Mouse (Mus musculus): ENCODE results near the gene Pik3r3.
A peak's percentile ranks its signal among the peaks of the same experiment; 100 is the strongest.

Gene Pik3r3

GRCm38 (mm10) chr4:116220071-116220650 is 1.3 kb upstream of the Pik3r3 start:
- DNase-seq (ENCODE audit: low spot score), result no peak

DNA sequence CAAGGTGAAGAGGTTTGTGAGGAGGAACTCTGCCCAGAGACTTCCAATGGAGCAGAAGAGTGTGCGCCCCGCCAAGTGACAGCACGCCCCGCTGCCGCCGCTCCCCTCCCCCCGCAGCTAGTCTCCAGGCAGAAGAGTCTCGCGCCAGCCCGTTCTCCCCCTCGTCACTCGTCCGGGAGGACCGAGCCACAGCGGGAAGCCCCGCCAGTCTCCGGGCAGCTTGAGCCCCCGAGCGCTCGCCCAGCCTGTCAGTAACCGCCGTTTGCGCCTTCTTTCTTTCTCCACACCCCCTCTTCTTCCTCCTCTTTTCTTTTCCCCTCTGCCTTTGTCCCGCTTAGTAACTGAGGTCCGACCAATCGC is 658 bp upstream of the Pik3r3 start:
- no peak for DNase-seq (ENCODE audit: low spot score)

DNA sequence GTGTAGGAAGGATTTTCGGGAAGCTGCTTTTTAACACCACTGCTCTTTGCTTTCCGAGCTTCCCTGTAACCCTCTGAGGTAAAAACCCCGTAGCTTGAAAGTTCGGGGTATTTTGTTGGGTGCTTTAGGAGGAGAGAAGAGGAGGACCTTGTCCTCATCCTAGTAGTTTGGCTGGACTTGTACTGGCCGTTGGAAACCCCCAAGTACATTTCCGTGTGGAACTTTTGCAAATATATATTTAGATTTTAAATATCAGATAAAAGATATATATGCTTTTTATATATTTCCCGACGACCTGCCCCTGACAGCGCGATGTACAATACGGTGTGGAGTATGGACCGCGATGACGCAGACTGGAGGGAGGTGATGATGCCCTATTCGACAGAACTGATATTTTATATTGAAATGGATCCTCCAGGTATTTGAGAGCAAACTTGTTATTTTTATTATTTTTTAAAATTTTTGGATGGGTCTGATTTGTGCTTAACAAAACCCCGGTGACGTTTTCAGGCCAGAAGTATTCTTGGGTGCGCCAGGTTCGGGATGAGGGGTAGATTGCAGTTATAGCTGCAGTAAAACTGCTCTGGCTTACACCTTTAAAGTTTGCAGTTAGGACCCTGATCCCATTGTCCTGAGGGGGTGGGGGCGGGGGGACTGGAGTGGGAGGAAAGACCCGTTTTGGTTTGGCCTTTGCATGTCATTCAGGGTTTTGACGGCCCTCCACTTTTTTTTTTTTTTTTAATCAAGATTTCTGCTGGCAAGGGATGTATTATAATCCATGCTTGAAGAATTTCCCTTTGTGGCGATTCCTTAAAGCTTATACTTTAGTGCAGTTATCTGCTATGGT is 801 bp downstream of the Pik3r3 start:
- no peak for DNase-seq (ENCODE audit: low spot score)

DNA sequence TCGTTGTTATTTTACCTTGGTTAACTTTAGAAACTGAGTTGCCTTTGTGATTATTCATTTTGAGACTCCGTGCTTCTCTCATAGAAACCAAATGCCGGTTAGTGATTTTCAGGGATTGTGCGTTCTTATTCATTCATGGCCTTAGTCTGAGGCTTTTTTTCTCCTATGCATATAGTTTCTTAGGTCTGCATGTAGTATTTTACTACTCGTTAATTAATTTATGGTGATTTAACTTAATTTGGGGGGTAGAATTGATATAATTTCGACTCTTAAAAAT is 1.4 kb downstream of the Pik3r3 start:
- no peak for DNase-seq (ENCODE audit: low spot score)

DNA sequence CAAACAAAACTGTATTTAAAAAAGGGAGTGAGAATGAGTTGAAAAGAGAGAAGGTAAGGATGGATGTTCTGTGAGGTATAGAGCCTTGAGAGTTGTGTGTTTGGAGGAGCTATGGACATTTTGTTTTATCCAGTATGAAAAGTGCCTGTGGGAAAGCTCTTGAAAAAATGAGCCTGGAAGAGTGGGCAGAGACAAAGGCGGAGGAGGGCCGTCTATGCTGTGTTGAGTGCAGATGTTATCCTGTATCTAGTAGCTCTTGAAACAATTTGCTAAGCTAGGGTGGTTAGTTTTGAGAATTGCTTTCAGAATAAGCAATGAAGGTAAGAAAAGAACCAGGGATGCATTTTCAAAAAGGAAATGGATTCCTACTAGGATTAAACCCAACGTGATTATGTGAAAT is 22.0 kb downstream of the Pik3r3 start:
- DNase-seq (ENCODE audit: low spot score), result no peak

DNA sequence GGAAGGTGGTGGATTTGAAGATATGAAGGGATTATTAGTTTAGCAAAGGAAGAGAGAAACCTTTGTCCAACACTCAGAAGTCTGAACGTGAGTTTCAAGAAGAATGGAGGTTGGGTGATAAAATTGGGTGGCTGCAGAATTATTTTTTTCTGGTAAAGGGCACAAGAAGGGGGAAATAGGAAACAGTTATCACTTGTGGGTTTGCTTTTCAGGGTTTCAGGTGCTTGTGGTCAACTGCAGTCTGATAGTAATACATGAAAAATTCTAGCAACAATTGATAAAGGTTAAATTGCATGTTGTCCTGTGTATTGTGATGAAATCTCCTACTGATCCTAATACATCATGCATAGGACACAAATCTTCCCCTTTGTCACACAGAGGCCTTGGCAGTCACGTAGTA is 22.8 kb downstream of the Pik3r3 start:
- DNase-seq (ENCODE audit: low spot score), result no peak

DNA sequence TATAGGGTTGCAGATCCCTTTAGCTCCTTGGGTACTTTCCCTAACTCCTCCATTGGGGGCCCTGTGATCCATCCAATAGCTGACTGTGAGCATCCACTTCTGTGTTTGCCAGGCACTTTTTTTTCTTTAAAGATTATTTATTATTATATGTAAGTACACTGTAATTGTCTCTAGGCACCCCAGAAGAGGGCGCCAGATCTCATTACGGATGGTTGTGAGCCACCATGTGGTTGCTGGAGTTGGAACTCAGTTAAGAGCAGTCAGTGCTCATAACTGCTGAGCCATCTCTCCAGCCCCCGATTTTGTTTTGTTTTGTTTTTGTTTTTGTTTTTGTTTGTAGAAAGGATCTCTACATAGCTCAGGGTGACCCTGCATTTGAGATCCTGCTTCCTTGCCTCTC is 24.5 kb downstream of the Pik3r3 start:
- peak; percentile 41 for DNase-seq (ENCODE audit: low spot score)

- no peak for DNase-seq (ENCODE audit: low spot score)
These were observed 28.6 kb downstream of the Pik3r3 start for GRCm38 (mm10) chr4:116249986-116250385.

DNA sequence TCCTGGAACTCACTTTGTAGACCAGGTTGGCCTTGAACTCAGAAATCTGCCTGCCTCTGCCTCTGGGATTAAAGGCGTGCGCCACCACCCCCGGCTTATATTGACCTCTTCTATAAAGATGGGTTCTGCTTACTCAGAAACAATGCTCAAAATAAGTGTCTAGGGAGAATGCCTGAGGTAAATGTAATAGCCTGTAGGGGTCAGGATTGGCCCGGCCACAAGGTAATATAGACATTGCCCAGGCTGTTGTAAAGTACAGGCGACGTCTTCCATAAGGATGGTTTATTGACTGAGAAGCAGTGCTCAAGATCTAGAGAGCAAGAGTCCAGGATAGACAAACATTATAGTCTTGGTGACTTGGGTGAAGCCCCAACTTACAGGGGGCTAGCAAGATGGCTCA is 46.8 kb downstream of the Pik3r3 start:
- DNase-seq (ENCODE audit: low spot score), result no peak

DNA sequence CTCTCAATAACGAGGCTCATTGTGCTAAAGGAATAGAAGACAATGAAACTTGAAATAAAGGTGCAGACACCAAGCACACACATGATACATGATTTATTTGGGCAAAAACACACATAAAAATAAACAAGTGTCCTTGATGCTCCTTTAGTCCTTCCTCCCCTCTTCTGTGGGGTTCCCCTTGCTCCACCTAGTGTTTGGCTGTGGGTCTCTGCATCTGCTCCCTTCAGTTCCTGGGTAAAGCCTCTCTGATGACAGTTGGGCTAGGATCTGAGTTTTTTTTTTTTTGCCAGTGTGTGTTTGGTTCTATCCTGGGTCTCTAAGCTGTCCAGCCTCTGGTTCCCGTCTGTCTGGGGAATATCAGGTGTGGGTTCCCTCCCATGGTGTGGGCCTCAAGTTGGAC is 60.8 kb downstream of the Pik3r3 start:
- no peak for DNase-seq (ENCODE audit: low spot score)

GRCm38 (mm10) chr4:116291561-116291960 is 70.1 kb downstream of the Pik3r3 start:
- DNase-seq (ENCODE audit: low spot score), result no peak

DNA sequence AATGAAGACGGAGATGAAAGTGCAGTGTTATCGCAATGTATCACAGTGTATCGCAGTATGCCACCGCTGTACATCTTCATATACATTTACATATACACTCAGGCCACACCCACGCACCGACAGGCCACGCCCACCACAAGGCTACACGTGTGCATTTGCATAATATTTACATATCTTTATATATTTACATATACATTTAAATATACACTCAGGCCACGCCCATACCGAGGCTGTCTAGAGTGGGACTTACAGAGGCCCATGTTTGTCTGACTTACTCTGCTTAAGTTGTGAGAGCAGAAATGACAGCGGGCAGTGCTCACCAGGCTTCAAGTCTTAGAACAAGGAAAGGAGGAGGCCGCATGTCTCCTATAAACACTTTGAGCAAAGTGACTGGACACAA is 71.9 kb downstream of the Pik3r3 start:
- DNase-seq (ENCODE audit: low spot score), result no peak

GRCm38 (mm10) chr4:116300878-116301355 is 79.5 kb downstream of the Pik3r3 start:
- peak; percentile 23 for DNase-seq (ENCODE audit: low spot score)

DNA sequence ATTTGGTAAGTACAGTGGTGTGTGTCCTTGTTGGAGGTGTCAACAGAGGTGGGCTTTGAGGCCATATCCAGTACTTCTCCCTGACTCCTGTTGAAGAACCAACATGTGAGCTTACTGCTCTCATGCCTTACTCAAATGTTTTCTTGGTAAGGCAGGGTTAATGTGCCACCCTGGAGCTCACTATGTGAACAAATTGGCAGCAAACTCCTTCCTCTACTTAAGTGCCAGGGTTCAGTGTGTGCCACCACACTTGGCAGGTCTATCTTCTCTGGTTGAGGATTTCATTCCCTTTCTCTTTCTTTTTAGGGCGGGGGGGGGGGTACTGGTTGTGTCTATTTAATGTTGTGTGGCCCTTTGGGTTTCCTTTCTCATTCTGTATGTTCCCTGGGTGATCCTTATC is 83.1 kb downstream of the Pik3r3 start:
- no peak for DNase-seq (ENCODE audit: low spot score)

- DNase-seq (ENCODE audit: low spot score), result no peak
These were observed 96.2 kb downstream of the Pik3r3 start for GRCm38 (mm10) chr4:116317575-116317974.

- DNase-seq (ENCODE audit: low spot score), result peak; percentile 8
These were observed 100.7 kb downstream of the Pik3r3 start for GRCm38 (mm10) chr4:116322127-116322526.

GRCm38 (mm10) chr4:116329256-116329655 is 107.8 kb downstream of the Pik3r3 start:
- no peak for DNase-seq (ENCODE audit: low spot score)

GRCm38 (mm10) chr4:116336294-116336693 is 114.9 kb downstream of the Pik3r3 start:
- DNase-seq (ENCODE audit: low spot score), result no peak

DNA sequence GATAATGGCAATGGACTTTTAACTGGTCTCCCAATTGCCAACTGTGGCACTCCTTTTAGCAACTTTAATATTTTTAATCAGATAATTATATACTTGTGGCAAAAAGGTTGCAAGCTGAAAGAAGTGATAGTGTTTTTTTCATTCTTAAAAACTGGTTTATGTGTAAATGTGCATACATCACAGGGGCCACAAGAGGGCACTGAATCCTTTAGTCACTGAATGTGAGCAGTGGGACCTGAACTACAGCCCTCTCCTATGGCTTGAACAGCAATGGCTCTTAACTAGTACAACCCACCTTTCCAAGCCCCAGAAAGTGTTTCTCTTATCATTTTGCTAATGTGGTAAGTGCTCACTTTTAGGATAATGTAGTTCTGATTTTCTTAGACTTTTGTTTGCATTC is 120.7 kb downstream of the Pik3r3 start:
- DNase-seq (ENCODE audit: low spot score), result peak; percentile 55

- DNase-seq (ENCODE audit: low spot score), result peak; percentile 12
These were observed 131.1 kb downstream of the Pik3r3 start for GRCm38 (mm10) chr4:116352496-116352895.
